Mouse (Mus musculus): ENCODE measurements around the gene Srl. TPM values are rescaled to one million over a fixed set of nuclear protein-coding genes. Genes with fewer than 3 reads are reported as not detected.

Srl gene
- polyA plus RNA-seq, 1 experiment from 2014 or later: 23.2 TPM

DNA sequence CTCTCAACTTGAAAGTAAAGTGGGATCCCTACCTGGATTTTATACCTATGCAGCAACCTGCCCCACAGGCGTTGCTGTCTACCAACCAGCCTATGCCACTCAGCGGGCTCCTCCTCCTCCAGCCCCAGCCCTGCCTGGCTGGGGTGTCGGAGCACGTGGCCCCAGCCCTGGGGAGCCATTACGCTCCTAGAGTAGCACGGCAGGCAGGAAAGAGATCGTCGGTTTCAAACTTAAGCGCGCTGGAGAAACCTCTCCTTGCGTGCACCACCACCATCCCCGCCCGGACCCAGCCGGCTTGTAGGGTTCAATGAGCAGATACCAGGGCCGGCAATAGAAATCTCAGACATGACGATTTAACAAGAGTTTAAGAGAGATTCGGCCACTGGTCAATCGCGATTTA, 16.3 kb upstream of the Srl start:
- under 1% methylated on average over 19 of the region's 19 CpGs for WGBS
- Histone ChIP-seq H3K9me3 (ENCODE audit: control insufficient read depth, low read length) (no peaks in the 10 kb centered on the region), H3K4me1 (replicated peaks; ENCODE audit: control insufficient read depth, insufficient read depth, low read length) (peaks cover 22% of the 10 kb centered on the region), H3K27me3 (ENCODE audit: control insufficient read depth, insufficient read depth, low read depth, low read length) (no peaks in the 10 kb centered on the region), H3K4me2 (ENCODE audit: low read depth, low read length) (peak overlapping the region; percentile 68), H3K4me3 (ENCODE audit: low read length) (peak overlapping the region; percentile 69), H3K36me3 (ENCODE audit: control insufficient read depth, insufficient read depth, low read length) (no peaks in the 10 kb centered on the region), H3K9ac (ENCODE audit: low read length) (peak overlapping the region; percentile 76), H3K27ac (ENCODE audit: low read length) (peak overlapping the region; percentile 88)
- peak; percentile 59 for ATAC-seq (ENCODE audit: low read depth)

GRCm38 (mm10) chr16:4557085-4557484, 15.5 kb upstream of the Srl start:
- WGBS: 86% methylated on average over 1 of the region's 1 CpGs
- Histone ChIP-seq H3K9me3 (ENCODE audit: control insufficient read depth, low read length) (no peaks in the 10 kb centered on the region), H3K9ac (ENCODE audit: low read length) (peak overlapping the region; percentile 76), H3K36me3 (ENCODE audit: control insufficient read depth, insufficient read depth, low read length) (no peaks in the 10 kb centered on the region), H3K27me3 (ENCODE audit: control insufficient read depth, insufficient read depth, low read depth, low read length) (no peaks in the 10 kb centered on the region), H3K4me3 (ENCODE audit: low read length) (no peak overlapping the region; the same call in 1 of the 2 replicates), H3K4me2 (ENCODE audit: low read depth, low read length) (peak overlapping the region; percentile 68), H3K27ac (ENCODE audit: low read length) (peak overlapping the region; percentile 88), H3K4me1 (replicated peaks; ENCODE audit: control insufficient read depth, insufficient read depth, low read length) (peaks cover 28% of the 10 kb centered on the region)
- no peak for ATAC-seq (ENCODE audit: low read depth)

GRCm38 (mm10) chr16:4555555-4555954, 13.9 kb upstream of the Srl start:
- H3K27me3 ChIP-seq (ENCODE audit: control insufficient read depth, insufficient read depth, low read depth, low read length): no peaks in the 10 kb centered on the region
- H3K27ac ChIP-seq (ENCODE audit: low read length): no peak overlapping the region
- 0 out of 2 replicates have a peak, but pooled peaks cover 4% of the 10 kb centered on the region for H3K36me3 ChIP-seq (ENCODE audit: control insufficient read depth, insufficient read depth, low read length)
- no peak overlapping the region for H3K9ac ChIP-seq (ENCODE audit: low read length)
- no peak overlapping the region for H3K4me3 ChIP-seq (ENCODE audit: low read length)
- H3K4me1 ChIP-seq (replicated peaks; ENCODE audit: control insufficient read depth, insufficient read depth, low read length): peaks cover 27% of the 10 kb centered on the region
- H3K9me3 ChIP-seq (ENCODE audit: control insufficient read depth, low read length): no peaks in the 10 kb centered on the region
- no peak overlapping the region for H3K4me2 ChIP-seq (ENCODE audit: low read depth, low read length)
- 88% methylated on average over 1 of the region's 1 CpGs for WGBS
- ATAC-seq (ENCODE audit: low read depth): no peak

- Histone ChIP-seq H3K27me3 (ENCODE audit: control insufficient read depth, insufficient read depth, low read depth, low read length) (no peaks in the 10 kb centered on the region), H3K9ac (ENCODE audit: low read length) (peak overlapping the region; percentile 39), H3K27ac (ENCODE audit: low read length) (peak overlapping the region; percentile 45), H3K4me2 (ENCODE audit: low read depth, low read length) (no peak overlapping the region), H3K4me3 (ENCODE audit: low read length) (no peak overlapping the region), H3K36me3 (ENCODE audit: control insufficient read depth, insufficient read depth, low read length) (peaks cover 11% of the 10 kb centered on the region; the same call in 1 of the 2 replicates), H3K9me3 (ENCODE audit: control insufficient read depth, low read length) (no peaks in the 10 kb centered on the region), H3K4me1 (replicated peaks; ENCODE audit: control insufficient read depth, insufficient read depth, low read length) (peaks cover 27% of the 10 kb centered on the region)
- WGBS: 32% methylated on average over 6 of the region's 6 CpGs
- ATAC-seq (ENCODE audit: low read depth): peak; percentile 66
These were observed 11.4 kb upstream of the Srl start for GRCm38 (mm10) chr16:4552829-4553550.

DNA sequence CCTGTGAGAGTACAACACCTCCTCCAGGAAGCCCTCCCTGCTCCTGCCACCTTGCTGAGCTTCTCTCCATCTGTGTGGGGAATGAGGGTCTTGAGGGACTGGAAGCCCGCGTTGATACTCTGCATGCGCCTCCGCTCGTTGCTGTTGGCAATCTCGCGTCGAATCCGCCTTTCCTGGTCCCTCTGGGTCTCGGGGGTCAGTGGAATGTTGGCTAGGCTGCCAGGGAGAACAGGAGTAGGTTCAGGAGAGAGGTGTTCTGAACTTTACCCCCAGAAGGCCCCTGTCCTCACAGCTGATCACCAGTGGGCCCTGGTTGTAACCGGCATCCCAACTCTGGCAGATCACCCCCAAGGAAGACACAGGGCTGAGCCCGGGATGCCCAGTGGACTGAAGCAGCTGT, 10.3 kb upstream of the Srl start:
- H3K36me3 ChIP-seq (ENCODE audit: control insufficient read depth, insufficient read depth, low read length): peaks cover 17% of the 10 kb centered on the region; the same call in 1 of the 2 replicates
- no peaks in the 10 kb centered on the region for H3K9me3 ChIP-seq (ENCODE audit: control insufficient read depth, low read length)
- H3K9ac ChIP-seq (ENCODE audit: low read length): no peak overlapping the region
- no peak overlapping the region for H3K4me2 ChIP-seq (ENCODE audit: low read depth, low read length)
- 88% methylated on average over 12 of the region's 12 CpGs for WGBS
- no peak for ATAC-seq (ENCODE audit: low read depth)
- no peak overlapping the region for H3K27ac ChIP-seq (ENCODE audit: low read length)
- H3K4me1 ChIP-seq (replicated peaks; ENCODE audit: control insufficient read depth, insufficient read depth, low read length): peaks cover 16% of the 10 kb centered on the region
- no peak overlapping the region for H3K4me3 ChIP-seq (ENCODE audit: low read length)
- H3K27me3 ChIP-seq (ENCODE audit: control insufficient read depth, insufficient read depth, low read depth, low read length): no peaks in the 10 kb centered on the region

DNA sequence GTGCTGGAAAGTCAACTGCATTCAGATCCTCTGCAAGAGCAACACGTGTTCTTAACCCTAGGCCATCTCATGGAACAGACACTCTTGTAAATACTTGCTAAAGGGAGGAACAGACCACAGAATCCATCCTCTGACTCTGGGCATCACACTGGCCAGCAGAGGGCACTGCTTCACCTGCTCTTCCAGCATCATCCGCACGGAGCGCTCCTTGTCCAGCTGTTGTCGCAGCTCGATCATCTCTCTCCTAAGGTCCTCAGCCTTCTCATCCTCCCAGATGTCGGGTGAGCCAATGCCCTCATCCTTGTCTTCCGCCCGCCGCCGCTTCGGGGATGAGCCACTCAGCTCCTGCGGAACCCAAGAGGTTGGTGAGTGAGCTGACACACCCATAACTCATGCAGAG, 9.4 kb upstream of the Srl start:
- Histone ChIP-seq H3K9me3 (ENCODE audit: control insufficient read depth, low read length) (no peaks in the 10 kb centered on the region), H3K27me3 (ENCODE audit: control insufficient read depth, insufficient read depth, low read depth, low read length) (no peaks in the 10 kb centered on the region), H3K4me3 (ENCODE audit: low read length) (no peak overlapping the region), H3K36me3 (ENCODE audit: control insufficient read depth, insufficient read depth, low read length) (peaks cover 18% of the 10 kb centered on the region), H3K9ac (ENCODE audit: low read length) (no peak overlapping the region), H3K27ac (ENCODE audit: low read length) (no peak overlapping the region), H3K4me1 (replicated peaks; ENCODE audit: control insufficient read depth, insufficient read depth, low read length) (peaks cover 16% of the 10 kb centered on the region), H3K4me2 (ENCODE audit: low read depth, low read length) (no peak overlapping the region)
- ATAC-seq (ENCODE audit: low read depth): peak; percentile 61
- 30% methylated on average over 13 of the region's 13 CpGs for WGBS

GRCm38 (mm10) chr16:4548953-4549688, 7.5 kb upstream of the Srl start:
- 85% methylated on average over 18 of the region's 18 CpGs for WGBS

GRCm38 (mm10) chr16:4547611-4548010, 6.0 kb upstream of the Srl start:
- Histone ChIP-seq H3K27ac (ENCODE audit: low read length) (no peak overlapping the region), H3K4me3 (ENCODE audit: low read length) (no peak overlapping the region), H3K9ac (ENCODE audit: low read length) (no peak overlapping the region), H3K4me2 (ENCODE audit: low read depth, low read length) (no peak overlapping the region), H3K36me3 (ENCODE audit: control insufficient read depth, insufficient read depth, low read length) (peaks cover 26% of the 10 kb centered on the region), H3K4me1 (replicated peaks; ENCODE audit: control insufficient read depth, insufficient read depth, low read length) (peaks cover 5% of the 10 kb centered on the region), H3K9me3 (ENCODE audit: control insufficient read depth, low read length) (no peaks in the 10 kb centered on the region), H3K27me3 (ENCODE audit: control insufficient read depth, insufficient read depth, low read depth, low read length) (no peaks in the 10 kb centered on the region)
- WGBS: 85% methylated on average over 5 of the region's 5 CpGs
- no peak for ATAC-seq (ENCODE audit: low read depth)

More at GRCm38 (mm10) chr16:4548953-4549688, 7.5 kb upstream of the Srl start:
- no peak overlapping the region for H3K9ac ChIP-seq (ENCODE audit: low read length)
- ATAC-seq (ENCODE audit: low read depth): no peak
- H3K9me3 ChIP-seq (ENCODE audit: control insufficient read depth, low read length): no peaks in the 10 kb centered on the region
- H3K27ac ChIP-seq (ENCODE audit: low read length): no peak overlapping the region
- H3K4me1 ChIP-seq (replicated peaks; ENCODE audit: control insufficient read depth, insufficient read depth, low read length): peaks cover 16% of the 10 kb centered on the region
- no peak overlapping the region for H3K4me3 ChIP-seq (ENCODE audit: low read length)
- peaks cover 26% of the 10 kb centered on the region for H3K36me3 ChIP-seq (ENCODE audit: control insufficient read depth, insufficient read depth, low read length)
- no peaks in the 10 kb centered on the region for H3K27me3 ChIP-seq (ENCODE audit: control insufficient read depth, insufficient read depth, low read depth, low read length)
- H3K4me2 ChIP-seq (ENCODE audit: low read depth, low read length): no peak overlapping the region

DNA sequence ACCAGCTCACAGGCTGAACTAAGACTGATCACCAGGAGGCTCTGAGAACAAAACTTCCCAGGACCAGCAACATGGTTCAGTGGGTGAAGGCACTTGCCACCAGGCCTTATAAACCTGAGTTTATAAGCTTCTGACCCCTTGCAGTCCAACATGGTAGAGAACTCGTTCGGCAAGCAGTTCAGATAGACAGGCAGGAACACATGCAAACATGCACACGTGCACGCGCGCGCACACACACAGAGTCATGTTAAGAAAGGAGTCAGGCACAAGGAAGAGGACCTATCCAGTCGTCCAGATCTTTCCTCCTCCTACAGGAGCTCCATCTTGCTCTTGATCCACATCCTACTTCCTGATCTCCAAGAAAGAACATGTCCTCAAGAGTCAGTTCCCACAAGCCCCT, 5.2 kb upstream of the Srl start:
- Histone ChIP-seq H3K4me2 (ENCODE audit: low read depth, low read length) (no peak overlapping the region), H3K4me1 (replicated peaks; ENCODE audit: control insufficient read depth, insufficient read depth, low read length) (peaks cover 8% of the 10 kb centered on the region), H3K27ac (ENCODE audit: low read length) (no peak overlapping the region), H3K36me3 (ENCODE audit: control insufficient read depth, insufficient read depth, low read length) (peaks cover 26% of the 10 kb centered on the region), H3K4me3 (ENCODE audit: low read length) (no peak overlapping the region), H3K27me3 (ENCODE audit: control insufficient read depth, insufficient read depth, low read depth, low read length) (no peaks in the 10 kb centered on the region), H3K9ac (ENCODE audit: low read length) (no peak overlapping the region), H3K9me3 (ENCODE audit: control insufficient read depth, low read length) (no peaks in the 10 kb centered on the region)
- ATAC-seq (ENCODE audit: low read depth): no peak
- WGBS: 93% methylated on average over 8 of the region's 8 CpGs
